ENCODE assay signal across 8 mouse cellular contexts in genomic region chr4:120825100-120825553, GRCm38 (mm10). TPM values are rescaled to one million over a fixed set of nuclear protein-coding genes. Genes with fewer than 3 reads are reported as not detected.
DNase-seq lines count a peak whose midpoint lies in the region; ATAC-seq and TF ChIP-seq lines count a peak whose summit lies in the region.

No protein-coding gene starts in this region.

- peak overlapping the region; percentile 72 for H3K4me2 ChIP-seq in intestine, postnatal 0 days (replicated peaks; ENCODE audit: low read depth)
- peak overlapping the region; percentile 81 for H3K4me2 ChIP-seq in midbrain, embryonic 11.5 days

- peak; percentile 98 for DNase-seq in adrenal gland, postnatal 10 days
- peak; percentile 94 for DNase-seq in embryo, embryonic 9.5 days (ENCODE audit: extremely low spot score)
- peak; percentile 97 to 98 for DNase-seq in gastrocnemius, postnatal 4 days (ENCODE audit: low spot score in 2 of 2)
- peak; percentile 99 for DNase-seq in left cerebral cortex, postnatal 4 days
- DNase-seq in midbrain, embryonic 11.5 days (ENCODE audit: low spot score, missing footprints) = peak; percentile 96
- peak; percentile 95 for DNase-seq in right cerebral cortex, postnatal 4 days
- peak; percentile 93 for DNase-seq in yolk sac, embryonic 10.5 days (ENCODE audit: low spot score)

- peak; percentile 94 for ATAC-seq in intestine, postnatal 0 days
- peak; percentile 95 for ATAC-seq in midbrain, embryonic 11.5 days (ENCODE audit: low FRiP score)

- 0 out of 2 replicates have a peak, but pooled peaks cover 3% of the 10 kb centered on the region for H3K4me1 ChIP-seq in intestine, postnatal 0 days (replicated peaks; ENCODE audit: control insufficient read depth, insufficient read depth, low read length)
- peaks cover 8% of the 10 kb centered on the region for H3K4me1 ChIP-seq in midbrain, embryonic 11.5 days (ENCODE audit: control insufficient read depth, insufficient read depth, low read length)

- H3K36me3 ChIP-seq in intestine, postnatal 0 days (ENCODE audit: control insufficient read depth, insufficient read depth) = no peaks in the 10 kb centered on the region
- H3K36me3 ChIP-seq in midbrain, embryonic 11.5 days (ENCODE audit: control insufficient read depth, insufficient read depth, low read length) = no peaks in the 10 kb centered on the region

- peak overlapping the region; percentile 62 for H3K4me3 ChIP-seq in intestine, postnatal 0 days (ENCODE audit: low read depth, low read length)
- peak overlapping the region; percentile 63 for H3K4me3 ChIP-seq in midbrain, embryonic 11.5 days (ENCODE audit: low read depth, low read length)

- WGBS in intestine, postnatal 0 days = under 1% methylated on average over 48 of the region's 53 CpGs
- under 1% methylated on average over 51 of the region's 53 CpGs for WGBS in midbrain, embryonic 11.5 days

- peak overlapping the region; percentile 98 for H3K27ac ChIP-seq in intestine, postnatal 0 days (ENCODE audit: low read depth, low read length)
- peak overlapping the region; percentile 99 for H3K27ac ChIP-seq in midbrain, embryonic 11.5 days (ENCODE audit: low read depth, low read length)

- H3K27me3 ChIP-seq in intestine, postnatal 0 days (replicated peaks; ENCODE audit: control insufficient read depth, insufficient read depth, low read length) = no peaks in the 10 kb centered on the region
- H3K27me3 ChIP-seq in midbrain, embryonic 11.5 days (ENCODE audit: control insufficient read depth, insufficient read depth, low read length) = no peaks in the 10 kb centered on the region

- no peaks in the 10 kb centered on the region for H3K9me3 ChIP-seq in intestine, postnatal 0 days (ENCODE audit: control insufficient read depth)
- H3K9me3 ChIP-seq in midbrain, embryonic 11.5 days (ENCODE audit: control insufficient read depth, low read length) = no peaks in the 10 kb centered on the region

- intact Hi-C loops in left cerebral cortex, postnatal 4 days (cut with DNase I) = no loop called here

- peak overlapping the region; percentile 96 for H3K9ac ChIP-seq in intestine, postnatal 0 days (ENCODE audit: low read depth, low read length)
- H3K9ac ChIP-seq in midbrain, embryonic 11.5 days (ENCODE audit: low read length) = peak overlapping the region; percentile 97

- TF ChIP-seq CTCF in intestine, postnatal 0 days (IDR thresholded peaks at IDR 0.05; ENCODE audit: low read depth) = no peak

RNA-seq across cellular contexts. Expression of gene Nfyc, which starts 6.2 kb away (rescaled TPM):
- total RNA-seq in adrenal gland, postnatal 10 days (2021) = 10 to 100 TPM; 44.4 to 70.7 TPM
- total RNA-seq in gastrocnemius, postnatal 4 days (2021) = 10 to 100 TPM; 51.1 to 55.6 TPM
- polyA plus RNA-seq in intestine, postnatal 0 days (2015; fragmentation: Nextera tagmentation; extraction: Ambion mirVana) = 47.7 and 49.8 TPM in 2 replicates
- 10 to 100 TPM; 43.1 to 55.8 TPM for total RNA-seq in left cerebral cortex, postnatal 4 days (2021)
- polyA plus RNA-seq in midbrain, embryonic 11.5 days (2014; fragmentation: Nextera tagmentation; extraction: Ambion mirVana) = 117 and 118 TPM in 2 replicates

RNA-seq across cellular contexts. Expression of gene Rims3, which starts 29.5 kb away (rescaled TPM):
- total RNA-seq in adrenal gland, postnatal 10 days (2021) = 1 to 10 TPM; 6.2 to 6.5 TPM
- under 1 TPM; 0.47 to 0.52 TPM for total RNA-seq in gastrocnemius, postnatal 4 days (2021)
- 0.77 and 0.95 TPM in 2 replicates for polyA plus RNA-seq in intestine, postnatal 0 days (2015; fragmentation: Nextera tagmentation; extraction: Ambion mirVana)
- 10 to 100 TPM; 74.4 to 75.8 TPM for total RNA-seq in left cerebral cortex, postnatal 4 days (2021)
- polyA plus RNA-seq in midbrain, embryonic 11.5 days (2014; fragmentation: Nextera tagmentation; extraction: Ambion mirVana) = 3.4 and 3.5 TPM in 2 replicates

Comparison
In these comparisons a context has a peak if more than half of its experiments do, and no peak if none do; other contexts are left out.
1. Peak in every context shown above with its lines: DNase-seq, ATAC-seq, H3K4me3 ChIP-seq and H3K27ac ChIP-seq.
2. RNA of gene Rims3, which starts 29.5 kb away (total RNA-seq): 74.4 to 75.8 TPM in left cerebral cortex, postnatal 4 days; 6.2 to 6.5 TPM in adrenal gland, postnatal 10 days and 0.47 to 0.52 TPM in gastrocnemius, postnatal 4 days; every median in the first group is over 10 times any median in the second.